Mouse (Mus musculus) lung, postnatal 0 days (tissue): Measurements from ENCODE around the gene Fam19a3.

Experiments
- CTCF ChIP-seq: IDR thresholded peaks from 2 replicates; pipeline ENCODE4 v1.5.1; 2016; ENCODE audit warnings: antibody characterized with exemption, mild to moderate bottlenecking
- EP300 ChIP-seq: IDR thresholded peaks from 2 replicates; pipeline ENCODE4 v1.6.1; 2016; ENCODE audit warnings: antibody characterized with exemption, mild to moderate bottlenecking, control low read depth

GRCm38 (mm10) chr3:104796430-104797082 is 14.9 kb upstream of the Fam19a3 start:
- TF ChIP-seq CTCF (no peak), EP300 (no peak)
